Mouse (Mus musculus) left cerebral cortex, postnatal 4 days (tissue): ENCODE data around the gene Gtf2i. TPM values are rescaled to one million over a fixed set of nuclear protein-coding genes. Genes with fewer than 3 reads are reported as not detected.

Experiments used
- DNase-seq: peaks from one replicate; pipeline ENCODE4 v3.0.0-alpha.2; 2022
- intact Hi-C: fragments of 180-260 bp; cut with DNase I; formaldehyde crosslinking; loops from one replicate; pipeline ENCODE4 v1.15.1; 2025
- total RNA-seq, 2 experiments: library from RNA; stranded (reverse); gene quantifications; 2 replicates each; pipeline ENCODE4 v1.2.3; 2021

The Gtf2i gene
- total RNA-seq, 2 experiments from 2014 or later: 172 to 181 TPM

GRCm38 (mm10) chr5:134282076-134282475 lies 32.5 kb downstream of the Gtf2i start:
- no peak for DNase-seq
- intact Hi-C loops: no loop called here

GRCm38 (mm10) chr5:134279371-134279770 lies 35.2 kb downstream of the Gtf2i start:
- DNase-seq: no peak
- intact Hi-C loops: no loop called here

GRCm38 (mm10) chr5:134277109-134277508 lies 37.5 kb downstream of the Gtf2i start:
- no peak for DNase-seq
- intact Hi-C loops: no loop called here

- intact Hi-C loops: no loop called here
These were observed 39.0 kb downstream of the Gtf2i start for GRCm38 (mm10) chr5:134275556-134275955.

GRCm38 (mm10) chr5:134275021-134275420 lies 39.5 kb downstream of the Gtf2i start:
- DNase-seq: no peak
- intact Hi-C loops: no loop called here

More at GRCm38 (mm10) chr5:134275556-134275955, 39.0 kb downstream of the Gtf2i start:
- no peak for DNase-seq

GRCm38 (mm10) chr5:134273761-134274160 lies 40.8 kb downstream of the Gtf2i start:
- intact Hi-C loops: no loop called here
- no peak for DNase-seq

GRCm38 (mm10) chr5:134272761-134273160 lies 41.8 kb downstream of the Gtf2i start:
- intact Hi-C loops: no loop called here
- DNase-seq: no peak

- no peak for DNase-seq
- intact Hi-C loops: no loop called here
These were observed 43.1 kb downstream of the Gtf2i start for GRCm38 (mm10) chr5:134271421-134271820.

- no peak for DNase-seq
- intact Hi-C loops: no loop called here
These were observed 44.0 kb downstream of the Gtf2i start for GRCm38 (mm10) chr5:134270566-134270965.

GRCm38 (mm10) chr5:134269751-134270150 lies 44.8 kb downstream of the Gtf2i start:
- intact Hi-C loops: no loop called here
- DNase-seq: no peak

GRCm38 (mm10) chr5:134268751-134269150 lies 45.8 kb downstream of the Gtf2i start:
- intact Hi-C loops: no loop called here
- DNase-seq: no peak

- no peak for DNase-seq
- intact Hi-C loops: no loop called here
These were observed 48.2 kb downstream of the Gtf2i start for GRCm38 (mm10) chr5:134266404-134266803.

- no peak for DNase-seq
- intact Hi-C loops: no loop called here
These were observed 48.7 kb downstream of the Gtf2i start for GRCm38 (mm10) chr5:134265890-134266289.

GRCm38 (mm10) chr5:134260001-134260636 lies 54.4 kb downstream of the Gtf2i start:
- intact Hi-C loops: no loop called here
- no peak for DNase-seq

GRCm38 (mm10) chr5:134258934-134259333 lies 55.6 kb downstream of the Gtf2i start:
- DNase-seq: no peak
- intact Hi-C loops: no loop called here

- DNase-seq: no peak
- intact Hi-C loops: no loop called here
These were observed 56.2 kb downstream of the Gtf2i start for GRCm38 (mm10) chr5:134258395-134258794.

- intact Hi-C loops: no loop called here
- no peak for DNase-seq
These were observed 57.1 kb downstream of the Gtf2i start for GRCm38 (mm10) chr5:134257349-134258031.

- intact Hi-C loops: no loop called here
- DNase-seq: no peak
These were observed 59.3 kb downstream of the Gtf2i start for GRCm38 (mm10) chr5:134255294-134255693.

- intact Hi-C loops: no loop called here
These were observed 60.8 kb downstream of the Gtf2i start for GRCm38 (mm10) chr5:134253806-134254205.

GRCm38 (mm10) chr5:134251083-134251482 lies 63.5 kb downstream of the Gtf2i start:
- DNase-seq: no peak
- intact Hi-C loops: no loop called here

More at GRCm38 (mm10) chr5:134253806-134254205, 60.8 kb downstream of the Gtf2i start:
- no peak for DNase-seq

GRCm38 (mm10) chr5:134250601-134251000 lies 64.0 kb downstream of the Gtf2i start:
- intact Hi-C loops: no loop called here
- no peak for DNase-seq

GRCm38 (mm10) chr5:134249245-134249649 lies 65.3 kb downstream of the Gtf2i start:
- no peak for DNase-seq
- intact Hi-C loops: no loop called here
